In the genomic region with DNA sequence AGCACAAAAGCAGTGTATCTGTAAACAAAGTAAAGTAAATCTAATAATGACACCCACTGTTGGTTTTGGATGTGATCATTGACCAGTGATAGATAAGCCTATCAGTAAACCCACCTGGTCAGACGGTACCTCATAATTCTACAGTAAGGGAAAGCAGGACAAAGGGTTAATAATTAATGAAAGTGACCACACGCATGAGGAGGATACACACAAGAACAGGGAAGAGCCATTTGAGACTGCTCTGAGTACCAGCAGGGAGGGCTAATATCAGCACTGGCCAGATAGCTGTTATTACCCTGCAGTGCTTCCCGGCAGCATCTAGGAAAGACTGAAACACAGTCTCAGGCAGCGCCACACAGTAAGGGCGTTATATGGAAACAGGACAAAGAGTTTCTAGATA, we compare ENCODE assay signal across 26 mouse cellular contexts. TPM values are rescaled to one million over a fixed set of nuclear protein-coding genes. Genes with fewer than 3 reads are reported as not detected.
DNase-seq lines count a peak whose midpoint lies in the region; ATAC-seq and TF ChIP-seq lines count a peak whose summit lies in the region.
"Had no signal": no experiment of that assay in that cellular context is flagged by ENCODE, and none has a peak within 500 bp of the region (broad histone marks: within the 10 kb centered on the region; RNA-seq: fewer than 3 reads in every experiment).

No protein-coding gene starts in this region.

- no peak overlapping the region for H3K9ac ChIP-seq in intestine, embryonic 14.5 days (ENCODE audit: low read length)
- H3K9ac ChIP-seq in liver, embryonic 15.5 days: no peak overlapping the region
- no peak overlapping the region for H3K9ac ChIP-seq in stomach, embryonic 14.5 days (replicated peaks; ENCODE audit: low read depth, low read length)
- no peak overlapping the region for H3K9ac ChIP-seq in midbrain, postnatal 0 days (replicated peaks; ENCODE audit: low read length, poor library complexity, severe bottlenecking)
- H3K9ac ChIP-seq in midbrain, embryonic 16.5 days (ENCODE audit: low read depth, low read length): no peak overlapping the region
- H3K9ac ChIP-seq: forebrain, embryonic 15.5 days; heart, embryonic 12.5 days; limb, embryonic 13.5 days; lung, embryonic 15.5 days; midbrain, embryonic 15.5 days; neural tube, embryonic 15.5 days had no signal

- H3K36me3 ChIP-seq in intestine, embryonic 14.5 days (ENCODE audit: control insufficient read depth, insufficient read depth, low read length): no peaks in the 10 kb centered on the region
- no peaks in the 10 kb centered on the region for H3K36me3 ChIP-seq in liver, embryonic 15.5 days (replicated peaks)
- no peaks in the 10 kb centered on the region for H3K36me3 ChIP-seq in stomach, embryonic 14.5 days (ENCODE audit: control insufficient read depth, insufficient read depth, low read length)
- no peaks in the 10 kb centered on the region for H3K36me3 ChIP-seq in midbrain, postnatal 0 days (ENCODE audit: insufficient read depth, low read length)
- no peaks in the 10 kb centered on the region for H3K36me3 ChIP-seq in midbrain, embryonic 16.5 days (ENCODE audit: control insufficient read depth, insufficient read depth, low read length)
- H3K36me3 ChIP-seq: embryonic facial prominence, embryonic 10.5 days; forebrain, embryonic 15.5 days; heart, embryonic 12.5 days; limb, embryonic 13.5 days; lung, embryonic 15.5 days; midbrain, embryonic 15.5 days; neural tube, embryonic 15.5 days had no signal

- no peak overlapping the region for H3K4me2 ChIP-seq in intestine, embryonic 14.5 days (ENCODE audit: low read length)
- H3K4me2 ChIP-seq in liver, embryonic 15.5 days: peak overlapping the region; percentile 23; the same call in 1 of the 2 replicates
- H3K4me2 ChIP-seq in stomach, embryonic 14.5 days (replicated peaks; ENCODE audit: low read depth, low read length): no peak overlapping the region
- no peak overlapping the region for H3K4me2 ChIP-seq in midbrain, postnatal 0 days (ENCODE audit: low read depth, low read length, poor library complexity, severe bottlenecking)
- no peak overlapping the region for H3K4me2 ChIP-seq in midbrain, embryonic 16.5 days (ENCODE audit: low read length)
- H3K4me2 ChIP-seq: forebrain, embryonic 15.5 days; heart, embryonic 12.5 days; limb, embryonic 13.5 days; lung, embryonic 15.5 days; midbrain, embryonic 15.5 days; neural tube, embryonic 15.5 days had no signal

- no peaks in the 10 kb centered on the region for H3K9me3 ChIP-seq in intestine, embryonic 14.5 days (ENCODE audit: control insufficient read depth, low read length)
- H3K9me3 ChIP-seq in liver, embryonic 15.5 days (replicated peaks): no peaks in the 10 kb centered on the region
- no peaks in the 10 kb centered on the region for H3K9me3 ChIP-seq in stomach, embryonic 14.5 days (ENCODE audit: control insufficient read depth, low read depth, low read length)
- no peaks in the 10 kb centered on the region for H3K9me3 ChIP-seq in midbrain, postnatal 0 days (ENCODE audit: low read length)
- no peaks in the 10 kb centered on the region for H3K9me3 ChIP-seq in midbrain, embryonic 16.5 days (replicated peaks; ENCODE audit: control insufficient read depth, low read length, poor library complexity, severe bottlenecking)
- H3K9me3 ChIP-seq: embryonic facial prominence, embryonic 10.5 days; forebrain, embryonic 15.5 days; heart, embryonic 12.5 days; limb, embryonic 13.5 days; lung, embryonic 15.5 days; midbrain, embryonic 15.5 days; neural tube, embryonic 15.5 days had no signal

- no peaks in the 10 kb centered on the region for H3K27me3 ChIP-seq in intestine, embryonic 14.5 days (replicated peaks; ENCODE audit: control insufficient read depth, insufficient read depth, low read length)
- H3K27me3 ChIP-seq in liver, embryonic 15.5 days: no peaks in the 10 kb centered on the region
- H3K27me3 ChIP-seq in stomach, embryonic 14.5 days (ENCODE audit: control insufficient read depth, insufficient read depth, low read length): no peaks in the 10 kb centered on the region
- no peaks in the 10 kb centered on the region for H3K27me3 ChIP-seq in midbrain, postnatal 0 days (ENCODE audit: insufficient read depth, low read length)
- H3K27me3 ChIP-seq in midbrain, embryonic 16.5 days (ENCODE audit: control insufficient read depth, insufficient read depth, low read depth, low read length): no peaks in the 10 kb centered on the region
- H3K27me3 ChIP-seq: forebrain, embryonic 15.5 days; heart, embryonic 12.5 days; limb, embryonic 13.5 days; lung, embryonic 15.5 days; midbrain, embryonic 15.5 days; neural tube, embryonic 15.5 days; Patski had no signal

- TF ChIP-seq CTCF in midbrain, postnatal 0 days (IDR thresholded peaks at IDR 0.05): no peak

- no peak overlapping the region for H3K4me3 ChIP-seq in intestine, embryonic 14.5 days (ENCODE audit: low read depth, low read length)
- H3K4me3 ChIP-seq in liver, embryonic 15.5 days (replicated peaks): no peak overlapping the region
- H3K4me3 ChIP-seq in stomach, embryonic 14.5 days (ENCODE audit: low read depth, low read length): no peak overlapping the region
- no peak overlapping the region for H3K4me3 ChIP-seq in midbrain, postnatal 0 days (ENCODE audit: low read depth, low read length)
- H3K4me3 ChIP-seq in midbrain, embryonic 16.5 days (ENCODE audit: low read depth, low read length): no peak overlapping the region
- H3K4me3 ChIP-seq: embryonic facial prominence, embryonic 10.5 days; forebrain, embryonic 15.5 days; heart, embryonic 12.5 days; limb, embryonic 13.5 days; lung, embryonic 15.5 days; midbrain, embryonic 15.5 days; neural tube, embryonic 15.5 days had no signal

- WGBS in intestine, embryonic 14.5 days: 55% methylated on average over 5 of the region's 5 CpGs
- 17% methylated on average over 5 of the region's 5 CpGs for WGBS in liver, embryonic 15.5 days (ENCODE audit: insufficient replicate concordance)
- WGBS in stomach, embryonic 14.5 days: 56% methylated on average over 5 of the region's 5 CpGs
- WGBS in midbrain, postnatal 0 days: 75% methylated on average over 5 of the region's 5 CpGs
- WGBS in midbrain, embryonic 16.5 days: 75% methylated on average over 5 of the region's 5 CpGs

- no peak for DNase-seq in intestine, embryonic 14.5 days (ENCODE audit: low spot score)
- DNase-seq in liver: peak; percentile 24
- DNase-seq in midbrain, postnatal 0 days (ENCODE audit: low spot score): no peak
- no peak for DNase-seq in kidney, postnatal 14 days
- no peak for DNase-seq in urinary bladder, postnatal 36 days (ENCODE audit: low spot score in 2 of 2)
- DNase-seq: adrenal gland, adult 2 months; cerebellum, adult 11 months; cerebellum, adult 9-11 months; gastrocnemius, postnatal 10 days; heart, postnatal 14 days; lung, postnatal 36 days; right cerebral cortex, adult 18-20 months; thymus, adult 18-20 months; thymus, postnatal 4 days had no signal

- no peak overlapping the region for H3K27ac ChIP-seq in intestine, embryonic 14.5 days (ENCODE audit: low read depth)
- peak overlapping the region; percentile 51 for H3K27ac ChIP-seq in liver, embryonic 15.5 days (replicated peaks)
- no peak overlapping the region for H3K27ac ChIP-seq in stomach, embryonic 14.5 days (ENCODE audit: low read length)
- H3K27ac ChIP-seq in midbrain, postnatal 0 days (ENCODE audit: low read depth, low read length): no peak overlapping the region
- no peak overlapping the region for H3K27ac ChIP-seq in midbrain, embryonic 16.5 days (ENCODE audit: low read length)
- H3K27ac ChIP-seq: embryonic facial prominence, embryonic 10.5 days; forebrain, embryonic 15.5 days; hindbrain, postnatal 0 days; limb, embryonic 13.5 days; lung, embryonic 15.5 days; midbrain, embryonic 15.5 days; neural tube, embryonic 15.5 days had no signal

- H3K4me1 ChIP-seq in intestine, embryonic 14.5 days (replicated peaks; ENCODE audit: control insufficient read depth, insufficient read depth, low read length): no peaks in the 10 kb centered on the region
- H3K4me1 ChIP-seq in liver, embryonic 15.5 days (replicated peaks): peaks cover 48% of the 10 kb centered on the region
- no peaks in the 10 kb centered on the region for H3K4me1 ChIP-seq in stomach, embryonic 14.5 days (ENCODE audit: control insufficient read depth, insufficient read depth, low read length)
- no peaks in the 10 kb centered on the region; the same call in 1 of the 2 replicates for H3K4me1 ChIP-seq in midbrain, postnatal 0 days (ENCODE audit: insufficient read depth, low read length)
- no peaks in the 10 kb centered on the region for H3K4me1 ChIP-seq in midbrain, embryonic 16.5 days (ENCODE audit: control insufficient read depth, insufficient read depth, low read length)
- H3K4me1 ChIP-seq: embryonic facial prominence, embryonic 10.5 days; limb, embryonic 13.5 days; lung, embryonic 15.5 days had no signal

- peak; percentile 75 for ATAC-seq in intestine, embryonic 14.5 days (replicated peaks; ENCODE audit: low FRiP score, low TSS enrichment, low read depth)
- peak; percentile 77 for ATAC-seq in liver, embryonic 15.5 days (ENCODE audit: insufficient read depth)
- peak; percentile 57 for ATAC-seq in stomach, embryonic 14.5 days (ENCODE audit: insufficient number of reproducible peaks, insufficient read depth, low FRiP score, low read depth)
- ATAC-seq in midbrain, postnatal 0 days (ENCODE audit: low FRiP score): no peak
- ATAC-seq in midbrain, embryonic 16.5 days: no peak
- ATAC-seq: forebrain, embryonic 15.5 days; hindbrain, postnatal 0 days; midbrain, embryonic 15.5 days; Patski had no signal

RNA-seq across cellular contexts. Expression of gene Borcs5, which starts 25.3 kb away (rescaled TPM):
- 15.1 and 17.6 TPM in 2 replicates for polyA plus RNA-seq in intestine, embryonic 14.5 days (2014; fragmentation: Nextera tagmentation; extraction: Ambion mirVana)
- 7.5 and 8.6 TPM in 2 replicates for polyA plus RNA-seq in liver, embryonic 15.5 days (2015; fragmentation: Nextera tagmentation; extraction: Ambion mirVana)
- polyA plus RNA-seq in stomach, embryonic 14.5 days (2014; fragmentation: Nextera tagmentation; extraction: Ambion mirVana): 18.4 and 21.1 TPM in 2 replicates
- 56.0 and 59.0 TPM in 2 replicates for total RNA-seq in midbrain, postnatal 0 days (2014; rRNA removed)
- 39.6 and 42.7 TPM in 2 replicates for polyA plus RNA-seq in midbrain, postnatal 0 days (2015; fragmentation: Nextera tagmentation; extraction: Ambion mirVana)
- 45.3 and 46.2 TPM in 2 replicates for polyA plus RNA-seq in midbrain, embryonic 16.5 days (2015; fragmentation: Nextera tagmentation; extraction: Ambion mirVana)

RNA-seq across cellular contexts. Expression of gene Mansc1, which starts 32.3 kb away (rescaled TPM):
- 6.2 and 6.3 TPM in 2 replicates for polyA plus RNA-seq in intestine, embryonic 14.5 days (2014; fragmentation: Nextera tagmentation; extraction: Ambion mirVana)
- polyA plus RNA-seq in liver, embryonic 15.5 days (2015; fragmentation: Nextera tagmentation; extraction: Ambion mirVana): 0.86 and 0.90 TPM in 2 replicates
- polyA plus RNA-seq in stomach, embryonic 14.5 days (2014; fragmentation: Nextera tagmentation; extraction: Ambion mirVana): 9.6 and 10.4 TPM in 2 replicates
- total RNA-seq in midbrain, postnatal 0 days (2014; rRNA removed): 2.0 and 2.8 TPM in 2 replicates
- 1.6 and 1.7 TPM in 2 replicates for polyA plus RNA-seq in midbrain, postnatal 0 days (2015; fragmentation: Nextera tagmentation; extraction: Ambion mirVana)
- polyA plus RNA-seq in midbrain, embryonic 16.5 days (2015; fragmentation: Nextera tagmentation; extraction: Ambion mirVana): 1.0 and 1.2 TPM in 2 replicates
- polyA plus RNA-seq: Patski had no signal

Comparison
In these comparisons a context has a peak if more than half of its experiments do, and no peak if none do; other contexts are left out.
1. ATAC-seq: peak in intestine, embryonic 14.5 days (single experiment), liver, embryonic 15.5 days (single experiment) and stomach, embryonic 14.5 days (single experiment); none in midbrain, postnatal 0 days (single experiment) and midbrain, embryonic 16.5 days (single experiment).